Mouse (Mus musculus): Measurements from ENCODE around the gene Pdcd5. TPM values are rescaled to one million over a fixed set of nuclear protein-coding genes. Genes with fewer than 3 reads are reported as not detected.

Gene Pdcd5
- total RNA-seq, 2 experiments from 2014 or later, result 73.9 to 84.1 TPM

- no peak for DNase-seq
These were observed 7.2 kb downstream of the Pdcd5 start for GRCm38 (mm10) chr7:35640072-35640471.

GRCm38 (mm10) chr7:35636874-35637273, 10.4 kb downstream of the Pdcd5 start:
- DNase-seq, result no peak

GRCm38 (mm10) chr7:35636229-35636628, 11.1 kb downstream of the Pdcd5 start:
- no peak for DNase-seq

DNA sequence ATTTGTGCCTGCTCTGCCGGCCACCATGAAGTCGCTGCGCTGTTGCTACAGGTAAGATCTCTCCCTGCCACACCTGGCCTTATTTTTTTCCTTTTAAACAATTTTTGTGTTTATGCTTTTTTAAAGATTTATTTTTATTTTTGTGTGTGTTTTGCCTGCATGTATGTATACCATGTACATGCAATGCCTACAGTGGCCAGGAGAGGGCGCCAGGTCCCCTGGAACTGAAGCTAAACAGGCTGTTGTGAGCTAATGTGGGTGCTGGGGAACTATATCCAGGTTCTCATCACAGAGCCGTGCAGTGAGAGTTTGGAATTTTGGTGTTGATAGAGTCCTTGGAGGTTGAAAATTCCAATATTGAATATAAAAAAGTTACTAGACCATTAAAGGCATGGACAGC, 18.8 kb downstream of the Pdcd5 start:
- DNase-seq, result no peak

DNA sequence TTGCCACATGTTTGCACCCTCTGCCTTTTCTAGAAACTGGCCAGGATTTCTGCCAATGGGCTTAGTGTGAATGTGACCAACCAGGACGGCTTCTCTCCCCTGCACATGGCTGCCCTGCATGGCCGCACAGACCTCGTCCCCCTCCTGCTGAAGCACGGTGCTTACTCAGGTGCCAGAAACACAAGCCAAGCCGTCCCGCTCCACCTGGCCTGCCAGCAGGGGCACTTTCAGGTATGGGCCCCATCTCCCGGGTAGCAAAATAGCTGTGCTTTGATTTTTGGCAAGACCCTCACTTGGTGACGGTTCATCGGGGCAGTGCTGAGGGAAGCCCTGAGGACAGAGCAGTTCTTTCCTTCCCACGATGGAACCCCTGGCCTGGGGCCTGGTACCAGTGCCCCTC, 19.9 kb downstream of the Pdcd5 start:
- DNase-seq, result no peak

GRCm38 (mm10) chr7:35626038-35626437, 21.3 kb downstream of the Pdcd5 start:
- no peak for DNase-seq

DNA sequence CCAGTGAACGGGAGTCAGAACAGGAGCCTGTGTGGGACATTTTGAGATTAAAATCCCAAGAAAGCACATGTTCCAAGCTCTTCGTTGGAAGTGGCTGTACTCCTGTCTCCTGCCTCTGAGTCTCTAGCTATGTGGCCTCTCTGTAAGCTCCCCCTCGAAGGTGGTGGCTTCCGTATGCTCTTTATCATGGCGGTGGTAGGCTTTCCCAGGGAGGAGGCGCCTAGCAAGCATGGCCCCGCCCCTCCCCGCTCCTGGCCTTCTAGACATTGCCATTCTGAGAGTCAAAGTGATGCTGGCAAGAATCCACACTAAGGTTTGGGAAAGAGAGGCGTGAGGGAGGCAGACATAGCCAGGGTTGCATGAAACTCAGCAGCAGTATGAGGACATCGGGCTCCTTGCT, 24.7 kb downstream of the Pdcd5 start:
- DNase-seq, result no peak

DNA sequence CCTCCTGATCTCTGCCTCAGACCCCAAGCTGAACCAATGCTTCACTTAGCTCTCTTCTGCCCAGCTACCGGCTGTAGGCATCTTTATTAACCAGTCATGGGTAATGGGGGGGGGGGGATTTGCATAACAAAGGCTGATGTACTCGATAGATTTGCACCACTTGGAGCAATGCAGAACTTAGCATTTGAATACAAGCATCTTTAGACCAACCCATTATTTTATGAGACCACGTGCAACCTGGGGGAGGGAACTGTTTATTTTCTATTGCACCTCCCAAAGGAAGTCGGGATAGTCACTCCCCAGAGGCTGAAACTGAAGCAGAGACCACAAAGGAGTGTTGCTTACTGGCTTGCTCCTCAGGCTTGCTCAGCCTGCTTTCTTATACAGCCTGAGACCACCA, 29.8 kb downstream of the Pdcd5 start:
- DNase-seq, result no peak

- no peak for DNase-seq
These were observed 38.1 kb downstream of the Pdcd5 start for GRCm38 (mm10) chr7:35609245-35609644.

DNA sequence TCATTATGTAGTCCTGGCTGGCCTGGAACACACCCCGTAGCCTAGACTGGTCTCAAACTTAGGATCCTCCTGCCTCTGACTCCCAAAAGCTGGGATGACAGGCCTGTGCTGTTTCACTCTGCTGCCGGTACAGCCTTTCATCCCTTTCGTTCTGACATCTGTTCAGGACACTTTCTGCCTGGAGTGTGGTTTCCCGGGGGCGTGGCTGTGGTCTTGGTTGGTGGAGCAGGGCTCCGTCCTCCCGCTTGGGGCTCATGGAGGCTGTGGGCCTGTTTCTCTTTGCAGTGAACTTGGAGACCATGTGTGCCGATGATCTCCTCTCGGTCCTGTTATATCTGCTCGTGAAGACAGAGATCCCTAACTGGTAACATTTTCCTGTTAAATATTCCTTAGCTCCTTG, 40.5 kb downstream of the Pdcd5 start:
- DNase-seq, result no peak

- no peak for DNase-seq
These were observed 44.6 kb downstream of the Pdcd5 start for GRCm38 (mm10) chr7:35602766-35603165.

DNA sequence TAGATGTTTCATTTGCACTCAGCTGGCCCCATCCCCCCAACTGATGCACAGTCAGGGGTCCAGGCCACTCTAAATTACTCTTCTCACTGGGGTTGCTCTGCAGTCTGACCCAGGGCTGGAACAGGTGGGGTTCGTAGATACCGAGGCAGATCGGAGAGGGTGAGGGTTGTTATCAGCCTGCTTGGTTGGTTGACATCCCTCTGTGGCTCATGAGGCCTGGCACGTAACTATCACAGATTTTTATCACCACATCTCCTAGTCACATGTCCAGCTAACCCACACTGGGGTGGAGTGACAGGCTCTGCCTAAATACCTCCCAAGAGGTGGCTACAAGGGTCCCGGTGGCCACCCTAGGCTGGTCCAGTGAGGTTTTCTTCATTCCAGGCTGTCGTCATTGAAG, 46.2 kb downstream of the Pdcd5 start:
- no peak for DNase-seq

- no peak for DNase-seq
These were observed 47.3 kb downstream of the Pdcd5 start for GRCm38 (mm10) chr7:35600031-35600430.

DNA sequence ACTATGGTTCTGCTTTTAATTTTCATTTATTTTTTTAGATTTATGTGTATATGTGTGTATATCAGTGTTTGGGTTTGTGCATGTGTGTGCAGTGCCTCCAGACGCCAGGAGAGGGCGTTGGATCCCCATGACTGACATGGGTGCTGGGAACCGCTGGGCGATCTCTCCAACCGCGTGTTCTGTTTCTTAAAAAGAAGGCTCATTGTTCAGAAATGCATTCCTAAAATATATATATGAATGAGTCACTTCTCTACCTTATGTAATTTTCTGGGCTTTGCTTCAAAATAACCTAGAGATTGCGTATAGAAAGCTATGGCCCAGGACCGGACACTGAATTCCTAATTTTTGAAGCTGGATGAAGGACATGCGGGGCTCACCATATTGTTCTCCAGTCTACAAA, 47.8 kb downstream of the Pdcd5 start:
- DNase-seq, result no peak

GRCm38 (mm10) chr7:35594311-35594710, 53.0 kb downstream of the Pdcd5 start:
- no peak for DNase-seq

Other genes starting within 250 kb of the Pdcd5 start
- not detected for gene Slc7a9, start 198.7 kb downstream of the Pdcd5 start, total RNA-seq (2021)
- gene Tdrd12, start 109.8 kb downstream of the Pdcd5 start, total RNA-seq (2021), result under 1 TPM; 0.52 to 0.63 TPM
- 10 to 100 TPM; 65.2 to 73.8 TPM for gene Nudt19, start 91.2 kb downstream of the Pdcd5 start, total RNA-seq (2021)
- under 1 TPM; 0.23 to 0.37 TPM for gene Rgs9bp, start 61.9 kb downstream of the Pdcd5 start, total RNA-seq (2021)
- 10 to 100 TPM; 42.0 to 44.1 TPM for gene Ankrd27, start 61.3 kb downstream of the Pdcd5 start, total RNA-seq (2021)
- 100 to 1,000 TPM in 1 of 2 experiments, 10 to 100 TPM in 1; 93.5 to 103 TPM for gene Dpy19l3, start 106.9 kb upstream of the Pdcd5 start, total RNA-seq (2021)
- 10 to 100 TPM; 27.7 to 34.1 TPM for gene Zfp507, start 155.5 kb upstream of the Pdcd5 start, total RNA-seq (2021)